Mouse (Mus musculus) lung, adult 2 months (tissue): ENCODE data around the gene Scgb1b20. TPM values are rescaled to one million over a fixed set of nuclear protein-coding genes. Genes with fewer than 3 reads are reported as not detected.
"Not testable (repeated sequence)": the region's sequence is repeated elsewhere in the genome, so short reads cannot be mapped to it uniquely, and the experiment has no call there.

Experiments
- DNase-seq: peaks from one replicate; pipeline ENCODE4 v3.0.0; 2022
- H3K4me1 ChIP-seq: fragments of 200-500 bp; 2 replicates; pipeline ENCODE4 v1.6.1; 2011; ENCODE audit warnings: low read length; ENCODE audit not compliant: control insufficient read depth, insufficient read depth
- H3K4me3 ChIP-seq: fragments of 200-500 bp; replicated peaks from 2 replicates; pipeline ENCODE3; 2011; ENCODE audit warnings: low read depth, mild to moderate bottlenecking, control low read depth, low read length; ENCODE audit errors: extremely low read depth
- CTCF ChIP-seq: fragments of 200-500 bp; IDR thresholded peaks from 2 replicates; pipeline ENCODE4 v1.5.1; 2011; ENCODE audit warnings: mild to moderate bottlenecking, low read length, control low read depth; ENCODE audit not compliant: insufficient read depth
- POLR2A ChIP-seq: fragments of 200-500 bp; IDR thresholded peaks from 2 replicates; pipeline ENCODE4 v1.6.1; 2011; ENCODE audit warnings: low read depth, mild to moderate bottlenecking, control low read depth, low read length, borderline replicate concordance; ENCODE audit errors: extremely low read depth
- WGBS: fragments of 180-500 bp; shearing (Covaris S2); methylation state at CpG from one replicate; pipeline ENCODE4 v1.1.7; 2018; 5-methylcytosine and 5-hydroxymethylcytosine counted together
- polyA plus RNA-seq: library from polyadenylated mRNA; depleted of rRNA; stranded (reverse); fragments of >200 nt; gene quantifications from 2 replicates; pipeline ENCODE4 v1.2.3, GENCODE M21; 2012; rRNA removed

Gene Scgb1b20
- polyA plus RNA-seq, result not detected in 2 replicates

GRCm38 (mm10) chr7:33372934-33373333 lies at the start of gene Scgb1b20:
Gene Scgb1b20, plus strand, starts transcription at chr7:33373234.
- DNase-seq, H3K4me1 ChIP-seq, H3K4me3 ChIP-seq: not testable (repeated sequence)
- 70% methylated on average over 4 of the region's 4 CpGs for WGBS

DNA sequence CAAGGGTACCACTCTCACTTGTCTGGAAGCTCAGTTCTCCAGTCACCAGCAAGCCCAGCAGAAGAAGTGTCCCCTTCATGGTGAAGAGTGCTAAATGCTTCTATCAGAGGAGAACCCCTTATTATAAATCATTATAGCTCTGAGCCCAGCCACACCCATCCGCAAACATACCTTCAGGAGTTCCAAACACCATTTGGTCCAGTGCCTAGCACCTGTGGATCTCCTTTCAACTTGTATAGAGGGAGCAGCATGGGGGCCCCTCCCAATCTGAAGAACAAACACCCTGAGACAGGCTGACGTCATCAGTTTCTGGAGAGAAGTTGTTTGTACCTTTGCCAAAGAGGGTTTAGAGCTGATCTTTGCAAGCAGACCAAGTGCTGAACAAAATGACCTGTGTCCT lies 6.8 kb upstream of the Scgb1b20 start, which contains the start of gene Scgb2b20:
Scgb2b20 (minus strand) TSS at position 101 of the 400 bp plus-strand sequence.
- not testable (repeated sequence) for H3K4me1 ChIP-seq, H3K4me3 ChIP-seq, DNase-seq
- 76% methylated on average over 2 of the region's 2 CpGs for WGBS

GRCm38 (mm10) chr7:33399749-33400148 lies 26.7 kb downstream of the Scgb1b20 start:
- not testable (repeated sequence) for DNase-seq, H3K4me3 ChIP-seq, H3K4me1 ChIP-seq

- no peak for DNase-seq
- no peak for TF ChIP-seq POLR2A
- no peak for TF ChIP-seq CTCF
- Histone ChIP-seq H3K4me3 (no peak overlapping the region), H3K4me1 (no peaks in the 10 kb centered on the region)
- 80% methylated on average over 1 of the region's 1 CpGs for WGBS
These were observed 28.6 kb downstream of the Scgb1b20 start for GRCm38 (mm10) chr7:33401650-33402049.

GRCm38 (mm10) chr7:33409681-33410080 lies 36.6 kb downstream of the Scgb1b20 start:
- 26% methylated on average over 1 of the region's 1 CpGs for WGBS
- H3K4me3 ChIP-seq, H3K4me1 ChIP-seq, DNase-seq: not testable (repeated sequence)

Other genes starting within 250 kb of the Scgb1b20 start
- not detected in 2 replicates for gene Scgb2b18, start 199.4 kb upstream of the Scgb1b20 start, polyA plus RNA-seq
- not detected in 2 replicates for gene Scgb1b18, start 187.7 kb upstream of the Scgb1b20 start, polyA plus RNA-seq
- not detected in 2 replicates for gene Scgb2b19, start 92.9 kb upstream of the Scgb1b20 start, polyA plus RNA-seq
- not detected in 2 replicates for gene Scgb1b19, start 85.9 kb upstream of the Scgb1b20 start, polyA plus RNA-seq
- gene Scgb2b20, start 6.9 kb upstream of the Scgb1b20 start, polyA plus RNA-seq, result not detected in 2 replicates
- not detected in 2 replicates for gene Scgb2b21, start 147.2 kb downstream of the Scgb1b20 start, polyA plus RNA-seq